Mouse (Mus musculus) cerebellum, adult 2 months (tissue): Measurements from ENCODE around the gene Nfyb. TPM values are rescaled to one million over a fixed set of nuclear protein-coding genes. Genes with fewer than 3 reads are reported as not detected.

Experiments used
- DNase-seq, 2 experiments: peaks; one replicate each; pipeline ENCODE4 v3.0.0; 2021
- H3K27ac ChIP-seq: fragments of 200-500 bp; 2 replicates; pipeline ENCODE4 v1.5.1; 2012; ENCODE audit warnings: low read length, control low read depth, inconsistent platforms; ENCODE audit not compliant: insufficient read depth
- H3K27me3 ChIP-seq: fragments of 200-500 bp; 2 replicates; pipeline ENCODE4 v1.6.1; 2012; ENCODE audit warnings: inconsistent platforms, mild to moderate bottlenecking, low read length, moderate library complexity; ENCODE audit not compliant: control insufficient read depth, insufficient read depth
- H3K4me1 ChIP-seq: fragments of 200-500 bp; 2 replicates; pipeline ENCODE4 v1.6.1; 2011; ENCODE audit warnings: low read length; ENCODE audit not compliant: control insufficient read depth, insufficient read depth
- H3K4me3 ChIP-seq: fragments of 200-500 bp; replicated peaks from 2 replicates; pipeline ENCODE3; 2011; ENCODE audit warnings: mild to moderate bottlenecking, low read depth, low read length, control low read depth; ENCODE audit not compliant: insufficient read depth
- CTCF ChIP-seq: fragments of 200-500 bp; IDR thresholded peaks from 2 replicates; pipeline ENCODE4 v1.5.1; 2011; ENCODE audit warnings: low read depth, mild to moderate bottlenecking, control low read depth, low read length, moderate library complexity, borderline replicate concordance; ENCODE audit not compliant: insufficient read depth
- POLR2A ChIP-seq: fragments of 200-500 bp; IDR thresholded peaks from 2 replicates; pipeline ENCODE4 v1.6.1; 2011; ENCODE audit warnings: low read length, control low read depth, borderline replicate concordance; ENCODE audit not compliant: insufficient read depth
- WGBS: fragments of 180-500 bp; shearing (Covaris S2); methylation state at CpG from one replicate; pipeline ENCODE4 v1.1.7; 2018; 5-methylcytosine and 5-hydroxymethylcytosine counted together
- polyA plus RNA-seq: library from polyadenylated mRNA; depleted of rRNA; stranded (reverse); fragments of >200 nt; gene quantifications from 2 replicates; pipeline ENCODE4 v1.2.3, GENCODE M21; 2012

Gene Nfyb
- polyA plus RNA-seq, 1 experiment, result 28.7 TPM

- Histone ChIP-seq H3K4me3 (no peak overlapping the region), H3K27me3 (no peaks in the 10 kb centered on the region), H3K4me1 (no peaks in the 10 kb centered on the region; the same call in 1 of the 2 replicates), H3K27ac (no peak overlapping the region)
- no peak for DNase-seq
- WGBS, result 68% methylated on average over 3 of the region's 3 CpGs
- no peak for TF ChIP-seq CTCF
- TF ChIP-seq POLR2A, result no peak
Measured at GRCm38 (mm10) chr10:82804396-82804795, 40.5 kb upstream of the Nfyb start.

GRCm38 (mm10) chr10:82800094-82800493, 36.1 kb upstream of the Nfyb start:
- Histone ChIP-seq H3K4me1 (no peaks in the 10 kb centered on the region), H3K27ac (no peak overlapping the region), H3K27me3 (no peaks in the 10 kb centered on the region), H3K4me3 (no peak overlapping the region)
- TF ChIP-seq POLR2A (no peak), CTCF (no peak)
- WGBS, result 79% methylated on average over 5 of the region's 5 CpGs
- DNase-seq, result no peak

- WGBS, result 69% methylated on average over 11 of the region's 11 CpGs
- DNase-seq, result no peak
- TF ChIP-seq POLR2A, result no peak
- TF ChIP-seq CTCF, result no peak
- no peak overlapping the region for H3K27ac ChIP-seq
- H3K4me3 ChIP-seq, result no peak overlapping the region
- H3K4me1 ChIP-seq, result no peaks in the 10 kb centered on the region
- H3K27me3 ChIP-seq, result no peaks in the 10 kb centered on the region
Measured at GRCm38 (mm10) chr10:82798312-82798933, 34.5 kb upstream of the Nfyb start.

GRCm38 (mm10) chr10:82797119-82797491, 33.2 kb upstream of the Nfyb start:
- Histone ChIP-seq H3K27ac (no peak overlapping the region), H3K27me3 (no peaks in the 10 kb centered on the region), H3K4me3 (no peak overlapping the region), H3K4me1 (no peaks in the 10 kb centered on the region)
- no peak for DNase-seq
- WGBS, result 98% methylated on average over 4 of the region's 4 CpGs
- TF ChIP-seq POLR2A, result no peak

GRCm38 (mm10) chr10:82796471-82797118, 32.7 kb upstream of the Nfyb start:
- TF ChIP-seq CTCF (no peak), POLR2A (no peak)
- Histone ChIP-seq H3K27me3 (no peaks in the 10 kb centered on the region), H3K4me1 (no peaks in the 10 kb centered on the region), H3K4me3 (no peak overlapping the region), H3K27ac (no peak overlapping the region)
- WGBS, result 77% methylated on average over 12 of the region's 12 CpGs
- DNase-seq, result no peak

GRCm38 (mm10) chr10:82795767-82796166, 31.8 kb upstream of the Nfyb start:
- no peak for TF ChIP-seq CTCF
- TF ChIP-seq POLR2A, result no peak; the same call in 1 of the 2 replicates
- Histone ChIP-seq H3K4me1 (no peaks in the 10 kb centered on the region), H3K27ac (peak overlapping the region; percentile 32; the same call in 1 of the 2 replicates), H3K4me3 (peak overlapping the region; percentile 61), H3K27me3 (no peaks in the 10 kb centered on the region)
- 17% methylated on average over 8 of the region's 8 CpGs for WGBS
- peak in 1 of 2 experiments; percentile 30 for DNase-seq

- 5% methylated on average over 15 of the region's 15 CpGs for WGBS
- TF ChIP-seq POLR2A, result peak; percentile 24; the same call in 1 of the 2 replicates
- peak; percentile 58; the same call in 1 of the 2 replicates for TF ChIP-seq CTCF
- peak; percentile 77 to 85 for DNase-seq
- Histone ChIP-seq H3K27me3 (no peaks in the 10 kb centered on the region), H3K27ac (peak overlapping the region; percentile 32), H3K4me3 (peak overlapping the region; percentile 61), H3K4me1 (no peaks in the 10 kb centered on the region)
Measured at GRCm38 (mm10) chr10:82795071-82795731, 31.3 kb upstream of the Nfyb start.

- 77% methylated on average over 2 of the region's 2 CpGs for WGBS
- no peak for DNase-seq
- Histone ChIP-seq H3K27ac (no peak overlapping the region), H3K4me1 (no peaks in the 10 kb centered on the region), H3K4me3 (no peak overlapping the region), H3K27me3 (no peaks in the 10 kb centered on the region)
- no peak for TF ChIP-seq POLR2A
- TF ChIP-seq CTCF, result no peak
Measured at GRCm38 (mm10) chr10:82792311-82792710, 28.4 kb upstream of the Nfyb start.
